Mouse (Mus musculus) limb, embryonic 14.5 days (tissue): Measurements from ENCODE around the gene Tsks. TPM values are rescaled to one million over a fixed set of nuclear protein-coding genes. Genes with fewer than 3 reads are reported as not detected.

Experiments
- ATAC-seq: fragments of 200-750 bp; cut with Nextera tagmentation; 2 replicates; pipeline ENCODE4 v1.8.0; 2017; ENCODE audit warnings: low read depth, moderate number of reproducible peaks, moderate TSS enrichment; ENCODE audit not compliant: low FRiP score
- DNase-seq: peaks from one replicate; pipeline ENCODE4 v3.0.0-alpha.2; 2015; ENCODE audit warnings: low spot score
- H3K27ac ChIP-seq: fragments of 300-500 bp; sonication (generic); replicated peaks from 2 replicates; pipeline ENCODE4 v1.5.1; 2014; ENCODE audit warnings: low read depth, mild to moderate bottlenecking, low read length, moderate library complexity, mixed read lengths
- H3K27me3 ChIP-seq: fragments of 300-500 bp; sonication (generic); 2 replicates; pipeline ENCODE4 v1.6.1; 2014; ENCODE audit warnings: low read length, mixed read lengths; ENCODE audit not compliant: control insufficient read depth, insufficient read depth
- H3K36me3 ChIP-seq: fragments of 300-500 bp; sonication (generic); 2 replicates; pipeline ENCODE4 v1.6.1; 2014; ENCODE audit warnings: mild to moderate bottlenecking, low read length, moderate library complexity, mixed read lengths; ENCODE audit not compliant: control insufficient read depth, insufficient read depth
- H3K4me1 ChIP-seq: fragments of 300-500 bp; sonication (generic); 2 replicates; pipeline ENCODE4 v1.6.1; 2014; ENCODE audit warnings: antibody characterized with exemption, low read length, mixed read lengths; ENCODE audit not compliant: control insufficient read depth, insufficient read depth
- H3K4me2 ChIP-seq: fragments of 300-500 bp; sonication (generic); replicated peaks from 2 replicates; pipeline ENCODE4 v1.6.1; 2014; ENCODE audit warnings: low read depth, mild to moderate bottlenecking, low read length, moderate library complexity; ENCODE audit not compliant: severe bottlenecking
- H3K4me3 ChIP-seq: fragments of 300-500 bp; sonication (generic); replicated peaks from 2 replicates; pipeline ENCODE4 v1.5.1; 2014; ENCODE audit warnings: low read length
- H3K9ac ChIP-seq: fragments of 300-500 bp; sonication (generic); 2 replicates; pipeline ENCODE4 v1.6.1; 2014; ENCODE audit warnings: mild to moderate bottlenecking, low read depth, low read length, moderate library complexity; ENCODE audit not compliant: severe bottlenecking
- H3K9me3 ChIP-seq: fragments of 300-500 bp; sonication (generic); 2 replicates; pipeline ENCODE4 v1.6.1; 2016; ENCODE audit warnings: low read length; ENCODE audit not compliant: control insufficient read depth
- POLR2A ChIP-seq: fragments of 200-500 bp; IDR thresholded peaks from 2 replicates; pipeline ENCODE4 v1.8.0; 2012; ENCODE audit warnings: inconsistent platforms, mild to moderate bottlenecking, moderate library complexity, borderline replicate concordance; ENCODE audit not compliant: insufficient read depth, insufficient read length; ENCODE audit errors: extremely low read depth
- WGBS: fragments of 180-500 bp; shearing (Covaris S2); extraction: QIAGEN DNeasy Blood & Tissue Kit; methylation state at CpG from one replicate; pipeline ENCODE4 v1.1.7; 2014; 5-methylcytosine and 5-hydroxymethylcytosine counted together
- polyA plus RNA-seq, 2 experiments: library from polyadenylated mRNA; depleted of rRNA in 1 of 2; stranded (reverse) in 1 of 2; unstranded in 1 of 2; fragments of >200 nt; fragmentation: Nextera tagmentation in 1 of 2; extraction: Ambion mirVana in 1 of 2; gene quantifications; 2 replicates each; pipeline versions ENCODE4 v1.2.1 to v1.2.3; 2012 to 2014

Gene Tsks
- polyA plus RNA-seq, 2 experiments, result 0.14 TPM; not detected in 1

GRCm38 (mm10) chr7:44986879-44987718, 44.1 kb downstream of the Tsks start:
- Histone ChIP-seq H3K4me1 (peaks cover 19% of the 10 kb centered on the region), H3K4me3 (peak overlapping the region; percentile 100), H3K27ac (peak overlapping the region; percentile 95), H3K9ac (peak overlapping the region; percentile 60), H3K9me3 (no peaks in the 10 kb centered on the region), H3K4me2 (peak overlapping the region; percentile 60), H3K36me3 (peaks cover 43% of the 10 kb centered on the region), H3K27me3 (no peaks in the 10 kb centered on the region)
- 0 out of 2 replicates have a peak, but pooled peaks have one; percentile 25 for TF ChIP-seq POLR2A
- ATAC-seq, result peak; percentile 9
- WGBS, result under 1% methylated on average over 29 of the region's 29 CpGs
- no peak for DNase-seq

- Histone ChIP-seq H3K9ac (peak overlapping the region; percentile 58), H3K27me3 (no peaks in the 10 kb centered on the region), H3K4me2 (peak overlapping the region; percentile 60), H3K4me3 (peak overlapping the region; percentile 68), H3K27ac (peak overlapping the region; percentile 71; the same call in 1 of the 2 replicates), H3K9me3 (no peaks in the 10 kb centered on the region), H3K36me3 (peaks cover 64% of the 10 kb centered on the region), H3K4me1 (peaks cover 15% of the 10 kb centered on the region)
- no peak for TF ChIP-seq POLR2A
- WGBS, result 15% methylated on average over 10 of the region's 10 CpGs
- no peak for ATAC-seq
- no peak for DNase-seq
These were observed 53.7 kb downstream of the Tsks start for GRCm38 (mm10) chr7:44996672-44997071.

- no peaks in the 10 kb centered on the region for H3K9me3 ChIP-seq
- no peaks in the 10 kb centered on the region for H3K27me3 ChIP-seq
- under 1% methylated on average over 43 of the region's 43 CpGs for WGBS
- peak within 1 kb of the TSS; percentile 70 for H3K9ac ChIP-seq
- peak within 1 kb of the TSS; percentile 68 for H3K4me3 ChIP-seq
- peak within 1 kb of the TSS; percentile 60 for H3K4me2 ChIP-seq
- ATAC-seq (peak; percentile 95), DNase-seq (peak; percentile 98)
- peak within 1 kb of the TSS; percentile 81 for H3K27ac ChIP-seq
- TF ChIP-seq POLR2A, result peak; percentile 8; the same call in 1 of the 2 replicates
- peaks cover 15% of the 10 kb centered on the region for H3K4me1 ChIP-seq
- H3K36me3 ChIP-seq, result peaks cover 64% of the 10 kb centered on the region
These were observed 54.4 kb downstream of the Tsks start, which contains the start of gene Irf3 for GRCm38 (mm10) chr7:44997231-44997939. TSS of gene Irf3 (plus strand) at chr7:44997648.

GRCm38 (mm10) chr7:44997940-44998428, 55.0 kb downstream of the Tsks start:
- H3K4me2 ChIP-seq, result peak overlapping the region; percentile 60
- no peaks in the 10 kb centered on the region for H3K9me3 ChIP-seq
- H3K36me3 ChIP-seq, result peaks cover 64% of the 10 kb centered on the region
- H3K9ac ChIP-seq, result peak overlapping the region; percentile 70
- H3K27ac ChIP-seq, result peak overlapping the region; percentile 81
- 4% methylated on average over 15 of the region's 15 CpGs for WGBS
- H3K4me1 ChIP-seq, result peaks cover 15% of the 10 kb centered on the region
- ATAC-seq (0 out of 2 replicates have a peak, but pooled peaks have one; percentile 2), DNase-seq (no peak)
- no peaks in the 10 kb centered on the region for H3K27me3 ChIP-seq
- TF ChIP-seq POLR2A, result no peak
- peak overlapping the region; percentile 68 for H3K4me3 ChIP-seq

GRCm38 (mm10) chr7:44998501-44998955, 55.5 kb downstream of the Tsks start, which contains the start of gene Bcl2l12:
TSS of gene Bcl2l12 (minus strand) at chr7:44998712.
- H3K9ac ChIP-seq, result peak within 1 kb of the TSS; percentile 70
- H3K27ac ChIP-seq, result peak within 1 kb of the TSS; percentile 81
- no peaks in the 10 kb centered on the region for H3K9me3 ChIP-seq
- peaks cover 15% of the 10 kb centered on the region for H3K4me1 ChIP-seq
- WGBS, result 1% methylated on average over 18 of the region's 18 CpGs
- no peak for TF ChIP-seq POLR2A
- DNase-seq, result peak; percentile 44
- H3K4me3 ChIP-seq, result peak within 1 kb of the TSS; percentile 68
- H3K4me2 ChIP-seq, result peak within 1 kb of the TSS; percentile 60
- peaks cover 65% of the 10 kb centered on the region for H3K36me3 ChIP-seq
- no peak for ATAC-seq
- no peaks in the 10 kb centered on the region for H3K27me3 ChIP-seq
